In the genomic region with DNA sequence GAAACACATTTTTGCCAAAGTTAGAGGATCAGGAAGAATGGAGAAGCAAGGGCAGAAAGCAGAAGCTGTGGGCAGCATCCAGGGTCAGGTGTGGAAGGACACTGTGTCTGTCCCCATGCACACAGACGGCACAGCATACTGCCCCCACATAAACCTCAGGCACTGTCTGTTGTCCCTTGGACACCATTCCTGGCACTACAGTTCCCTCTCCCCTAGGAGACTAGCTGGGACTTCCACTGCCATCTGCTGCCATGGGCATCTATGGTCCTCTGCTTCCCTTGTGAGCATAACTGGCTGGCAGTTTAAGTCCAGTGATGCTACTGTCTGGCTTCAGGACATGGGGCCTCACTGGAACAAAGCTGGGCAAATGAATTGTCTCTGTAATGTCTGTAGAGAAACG, we compare ENCODE assay signal across 26 mouse cellular contexts.
DNase-seq lines count a peak whose midpoint lies in the region; ATAC-seq lines count a peak whose summit lies in the region.
"Had no signal": no experiment of that assay in that cellular context is flagged by ENCODE, and none has a peak within 500 bp of the region (broad histone marks: within the 10 kb centered on the region; RNA-seq: fewer than 3 reads in every experiment).

No protein-coding gene starts in this region.

- DNase-seq in retina, postnatal 1 day, result peak; percentile 46
- no peak for DNase-seq in retina, embryonic 14.5 days (ENCODE audit: low spot score)
- peak; percentile 45 for DNase-seq in cerebellum, adult 9-11 months
- no peak for DNase-seq in gastrocnemius, postnatal 14 days
- DNase-seq in kidney, adult 8-10 months, result no peak
- no peak for DNase-seq in right cerebral cortex, postnatal 36 days (ENCODE audit: low spot score in 2 of 2)
- DNase-seq: adrenal gland, adult 8-10 months; gastrocnemius, adult 2 months; heart, adult 2 months; heart, postnatal 4 days; kidney, adult 9 months; kidney, postnatal 14 days; layer of hippocampus, adult 9-11 months had no signal

- no peaks in the 10 kb centered on the region for H3K36me3 ChIP-seq in hindbrain, embryonic 16.5 days (ENCODE audit: control insufficient read depth, insufficient read depth, low read length)
- H3K36me3 ChIP-seq in hindbrain, embryonic 13.5 days, result no peaks in the 10 kb centered on the region
- H3K36me3 ChIP-seq: G1E; heart, embryonic 12.5 days; hindbrain, embryonic 15.5 days; intestine, embryonic 15.5 days; limb, embryonic 12.5 days; liver, embryonic 15.5 days; lung, embryonic 15.5 days; midbrain, embryonic 12.5 days; stomach, embryonic 15.5 days had no signal

- peak; percentile 61; the same call in 1 of the 2 replicates for ATAC-seq in hindbrain, embryonic 16.5 days
- ATAC-seq in hindbrain, embryonic 13.5 days (ENCODE audit: low FRiP score), result no peak
- ATAC-seq: forebrain, embryonic 16.5 days; intestine, embryonic 15.5 days had no signal

- no peaks in the 10 kb centered on the region for H3K9me3 ChIP-seq in hindbrain, embryonic 16.5 days (ENCODE audit: control insufficient read depth, low read length)
- H3K9me3 ChIP-seq in hindbrain, embryonic 13.5 days, result no peaks in the 10 kb centered on the region
- H3K9me3 ChIP-seq: heart, embryonic 12.5 days; hindbrain, embryonic 15.5 days; intestine, embryonic 15.5 days; limb, embryonic 12.5 days; liver, embryonic 15.5 days; lung, embryonic 15.5 days; midbrain, embryonic 12.5 days; stomach, embryonic 15.5 days had no signal

- H3K4me2 ChIP-seq in hindbrain, embryonic 16.5 days (ENCODE audit: low read length), result no peak overlapping the region
- H3K4me2 ChIP-seq in hindbrain, embryonic 13.5 days, result no peak overlapping the region
- H3K4me2 ChIP-seq: heart, embryonic 12.5 days; hindbrain, embryonic 15.5 days; intestine, embryonic 15.5 days; limb, embryonic 12.5 days; liver, embryonic 15.5 days; lung, embryonic 15.5 days; midbrain, embryonic 12.5 days; stomach, embryonic 15.5 days had no signal

- H3K27ac ChIP-seq in hindbrain, embryonic 16.5 days (ENCODE audit: low read depth, low read length), result no peak overlapping the region
- H3K27ac ChIP-seq in hindbrain, embryonic 13.5 days, result no peak overlapping the region
- H3K27ac ChIP-seq: gastrocnemius, adult 2 months; heart, adult 2 months; hindbrain, embryonic 15.5 days; intestine, embryonic 15.5 days; limb, embryonic 12.5 days; liver, embryonic 15.5 days; lung, embryonic 15.5 days; midbrain, embryonic 12.5 days; stomach, embryonic 15.5 days had no signal

- H3K9ac ChIP-seq in hindbrain, embryonic 16.5 days (ENCODE audit: low read depth, low read length), result no peak overlapping the region
- H3K9ac ChIP-seq in hindbrain, embryonic 13.5 days, result no peak overlapping the region
- H3K9ac ChIP-seq: heart, embryonic 12.5 days; hindbrain, embryonic 15.5 days; intestine, embryonic 15.5 days; limb, embryonic 12.5 days; liver, embryonic 15.5 days; lung, embryonic 15.5 days; midbrain, embryonic 12.5 days; stomach, embryonic 15.5 days had no signal

- H3K4me1 ChIP-seq in hindbrain, embryonic 16.5 days (ENCODE audit: control insufficient read depth, insufficient read depth, low read depth, low read length), result no peaks in the 10 kb centered on the region
- H3K4me1 ChIP-seq in hindbrain, embryonic 13.5 days (replicated peaks), result 0 out of 2 replicates have a peak, but pooled peaks cover 2% of the 10 kb centered on the region
- H3K4me1 ChIP-seq: heart, embryonic 12.5 days; hindbrain, embryonic 15.5 days; intestine, embryonic 15.5 days; liver, embryonic 15.5 days; lung, embryonic 15.5 days; stomach, embryonic 15.5 days had no signal

- H3K27me3 ChIP-seq in hindbrain, embryonic 16.5 days (replicated peaks; ENCODE audit: control insufficient read depth, insufficient read depth, low read length), result no peaks in the 10 kb centered on the region
- no peaks in the 10 kb centered on the region for H3K27me3 ChIP-seq in hindbrain, embryonic 13.5 days
- H3K27me3 ChIP-seq: heart, embryonic 12.5 days; hindbrain, embryonic 15.5 days; intestine, embryonic 15.5 days; limb, embryonic 12.5 days; liver, embryonic 15.5 days; lung, embryonic 15.5 days; midbrain, embryonic 12.5 days; stomach, embryonic 15.5 days had no signal

- intact Hi-C loops in gastrocnemius, postnatal 14 days (cut with DNase I; ENCODE audit: low total_unique reads), result no loop called here

- 64% methylated on average over 2 of the region's 2 CpGs for WGBS in hindbrain, embryonic 16.5 days
- 60% methylated on average over 2 of the region's 2 CpGs for WGBS in hindbrain, embryonic 13.5 days

- no peak overlapping the region for H3K4me3 ChIP-seq in hindbrain, embryonic 16.5 days (ENCODE audit: low read length)
- H3K4me3 ChIP-seq in hindbrain, embryonic 13.5 days, result no peak overlapping the region
- H3K4me3 ChIP-seq: erythroblast, embryonic 14.5 days; gastrocnemius, adult 2 months; heart, adult 2 months; heart, embryonic 12.5 days; hindbrain, embryonic 15.5 days; intestine, embryonic 15.5 days; limb, embryonic 12.5 days; liver, embryonic 15.5 days; lung, embryonic 15.5 days; midbrain, embryonic 12.5 days; stomach, embryonic 15.5 days had no signal

Comparison
In these comparisons a context has a peak if more than half of its experiments do, and no peak if none do; other contexts are left out.
1. DNase-seq: peak in retina, postnatal 1 day (single experiment) and cerebellum, adult 9-11 months (single experiment); none in retina, embryonic 14.5 days (single experiment), gastrocnemius, postnatal 14 days (single experiment), kidney, adult 8-10 months (0 of 2) and right cerebral cortex, postnatal 36 days (0 of 2).